Mouse (Mus musculus) gastrocnemius, postnatal 14 days (tissue): ENCODE data around the gene Gm42957. TPM values are rescaled to one million over a fixed set of nuclear protein-coding genes. Genes with fewer than 3 reads are reported as not detected.
"Not testable (repeated sequence)": the region's sequence is repeated elsewhere in the genome, so short reads cannot be mapped to it uniquely, and the experiment has no call there.

Source experiments
- DNase-seq: peaks from one replicate; pipeline ENCODE4 v3.0.0; 2021; ENCODE audit warnings: mixed read lengths
- intact Hi-C: fragments of 180-260 bp; cut with DNase I; formaldehyde crosslinking; loops from one replicate; pipeline ENCODE4 v1.15.1; 2025; ENCODE audit warnings: low total_unique reads
- total RNA-seq, 2 experiments: library from RNA; stranded (reverse); gene quantifications; 2 replicates each; pipeline ENCODE4 v1.2.3; 2021

The Gm42957 gene
- total RNA-seq, 2 experiments from 2014 or later = 0.13 to 0.25 TPM

DNA sequence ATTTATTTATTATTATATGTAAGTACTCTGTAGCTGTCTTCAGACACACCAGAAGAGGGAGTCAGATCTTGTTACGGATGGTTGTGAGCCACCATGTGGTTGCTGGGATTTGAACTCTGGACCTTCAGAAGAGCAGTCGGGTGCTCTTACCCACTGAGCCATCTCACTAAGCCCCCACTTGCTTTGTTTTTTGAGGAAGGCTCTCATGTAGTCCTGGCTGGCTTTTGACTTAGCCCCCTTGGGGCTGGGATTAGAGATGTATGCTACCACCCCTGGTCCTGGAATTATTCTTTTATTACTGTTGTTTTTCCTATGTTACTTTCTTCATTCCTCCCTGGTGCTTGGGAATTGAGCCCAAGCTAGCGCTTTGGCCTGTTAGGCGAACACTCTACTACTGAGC lies 29.3 kb upstream of the Gm42957 start:
- intact Hi-C loops, DNase-seq: not testable (repeated sequence)

DNA sequence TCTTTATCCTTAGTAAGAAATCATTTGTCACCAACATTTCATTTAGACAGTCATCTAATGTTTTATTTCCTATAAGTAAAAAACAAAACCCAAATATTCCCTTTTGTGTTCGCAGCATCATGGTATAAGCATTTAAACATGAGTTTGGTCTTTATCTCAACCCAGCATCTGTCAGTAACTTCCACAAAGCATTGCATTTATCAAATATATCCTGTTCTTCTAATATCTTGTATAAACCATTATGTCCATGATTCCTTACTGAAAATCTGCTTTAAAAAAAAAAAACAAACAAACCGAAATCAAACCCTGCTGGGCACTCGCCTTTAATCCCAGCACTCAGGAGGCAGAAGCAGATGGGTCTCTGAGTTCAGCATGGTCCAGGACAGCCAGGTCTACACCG lies 28.7 kb upstream of the Gm42957 start:
- no peak for DNase-seq
- intact Hi-C loops = no loop called here

DNA sequence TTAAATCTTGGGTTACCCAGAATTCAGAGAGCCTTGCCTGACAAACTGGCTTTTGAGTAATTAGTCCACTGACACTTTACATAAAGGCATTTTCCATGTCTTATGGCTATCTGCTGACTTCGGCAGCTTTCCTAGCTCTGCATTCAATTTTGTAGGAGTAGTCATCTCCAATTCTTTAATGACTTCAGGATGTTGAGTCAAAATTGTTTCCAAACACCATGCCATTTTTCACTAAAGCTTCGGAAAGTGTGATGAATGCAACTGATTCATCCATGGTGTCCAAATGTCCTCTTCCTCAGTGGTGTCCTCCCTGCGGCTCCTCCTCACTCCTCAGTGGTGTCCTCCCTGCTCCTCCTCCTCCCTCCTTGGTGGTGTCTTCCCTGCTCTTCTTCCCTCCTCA lies 17.3 kb upstream of the Gm42957 start:
- DNase-seq = no peak
- intact Hi-C loops = no loop called here

DNA sequence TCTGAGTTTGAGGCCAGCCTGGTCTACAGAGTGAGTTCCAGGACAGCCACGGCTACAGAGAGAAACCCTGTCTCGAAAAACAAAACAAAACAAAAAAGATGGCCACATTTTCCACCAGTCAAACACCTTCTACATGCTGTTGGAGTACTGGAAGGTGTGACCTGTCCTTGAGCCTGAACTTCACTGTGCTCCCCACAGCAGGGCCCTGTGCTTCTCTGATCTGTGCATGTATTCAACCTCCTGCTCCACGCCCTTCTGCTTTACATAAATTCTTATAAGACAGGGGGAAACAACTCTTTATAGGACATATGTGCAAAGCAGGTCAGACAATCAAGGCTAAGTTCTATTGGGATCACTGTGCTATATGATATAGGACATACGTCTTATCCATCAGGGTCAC lies 12.1 kb upstream of the Gm42957 start:
- no peak for DNase-seq

DNA sequence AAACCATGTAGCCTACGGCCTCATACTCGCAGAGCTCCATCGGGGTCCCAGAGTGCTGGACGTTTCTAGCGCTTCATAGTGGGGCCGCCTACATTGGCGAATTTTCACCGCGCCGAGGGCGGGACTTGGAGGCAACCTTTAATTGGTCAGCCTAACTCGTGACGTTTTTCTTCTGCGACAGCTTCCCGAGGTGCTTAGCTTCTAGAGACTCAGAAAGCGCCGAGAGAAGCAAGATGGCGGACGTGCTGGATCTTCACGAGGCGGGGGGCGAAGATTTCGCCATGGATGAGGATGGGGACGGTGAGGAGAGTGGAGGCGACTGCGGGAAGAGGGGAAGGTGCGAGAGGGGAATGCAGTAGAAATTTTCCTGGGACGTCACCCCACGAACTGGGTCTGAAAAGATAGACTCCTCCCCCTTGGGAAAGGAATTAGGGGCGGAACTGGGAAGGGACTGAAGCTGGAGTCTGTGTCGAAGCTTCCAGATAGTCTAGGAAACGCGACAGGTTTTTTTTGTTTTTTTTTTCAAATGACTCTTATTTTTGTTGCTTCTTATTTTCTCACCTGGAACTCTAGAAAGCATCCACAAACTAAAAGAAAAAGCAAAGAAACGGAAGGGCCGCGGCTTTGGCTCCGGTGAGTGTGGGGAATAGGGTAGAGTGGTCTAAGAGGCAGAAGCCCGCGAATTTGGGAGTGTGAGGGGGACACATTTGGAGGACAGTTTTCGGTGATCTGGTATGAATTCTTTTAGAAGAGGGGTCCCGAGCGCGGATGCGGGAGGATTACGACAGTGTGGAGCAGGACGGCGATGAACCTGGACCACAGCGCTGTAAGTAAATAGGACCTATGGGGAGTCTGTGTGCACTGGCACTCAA lies 5.3 kb upstream of the Gm42957 start, which contains the start of gene Rbm8a:
Rbm8a (plus strand) TSS at position 205 of the 872 bp plus-strand sequence.
- DNase-seq = peak; percentile 94
- intact Hi-C loops = loop anchor here (5.0 kb wide), 1 partner anchor 33 kb away; the partner anchor contains the start of gene Ankrd34a

More for the DNA sequence above, 12.1 kb upstream of the Gm42957 start:
- intact Hi-C loops = no loop called here

DNA sequence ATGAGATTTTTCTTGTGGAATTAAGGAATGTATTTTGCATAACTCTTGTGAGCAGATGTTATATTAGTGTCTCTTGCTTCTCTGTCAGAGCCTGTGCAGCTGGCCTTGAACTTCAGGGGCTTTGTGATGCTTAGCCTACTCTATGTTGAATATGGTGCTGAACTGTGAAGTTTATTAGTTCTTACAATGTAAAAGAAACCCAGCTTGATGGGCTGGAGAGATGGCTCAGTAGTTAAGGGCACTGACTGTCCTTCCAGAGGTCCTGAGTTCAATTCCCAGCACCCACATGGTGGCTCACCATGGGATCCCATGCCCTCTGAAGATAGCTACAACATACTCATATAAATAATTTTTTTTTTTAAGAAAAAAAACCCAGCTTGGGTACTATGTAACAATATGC lies 3.2 kb upstream of the Gm42957 start:
- no peak for DNase-seq
- intact Hi-C loops = loop anchor here (5.0 kb wide), 1 partner anchor 35 kb away; the partner anchor contains the start of gene Ankrd34a

DNA sequence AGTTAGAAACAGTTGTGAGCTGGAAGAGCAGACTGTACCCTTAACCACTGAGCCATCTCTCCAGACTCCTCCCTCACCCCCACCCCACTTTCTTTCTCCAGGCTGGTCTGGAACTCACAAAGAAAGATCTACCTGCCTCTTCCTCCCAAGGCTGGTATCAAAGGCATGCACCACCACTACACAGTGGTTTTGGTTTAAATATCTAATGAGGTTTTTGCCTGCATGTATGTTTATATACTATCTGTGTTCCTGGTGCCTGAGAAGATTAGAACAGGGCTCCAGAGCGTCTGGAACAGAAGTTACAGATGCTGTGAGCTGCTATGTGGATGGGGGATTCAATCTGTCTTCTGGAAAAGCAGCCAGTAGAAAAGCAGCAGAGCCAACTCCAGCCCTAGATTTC lies 1.3 kb upstream of the Gm42957 start:
- no peak for DNase-seq
- intact Hi-C loops = loop anchor here (5.0 kb wide), 1 partner anchor 37 kb away; the partner anchor contains the start of gene Ankrd34a

DNA sequence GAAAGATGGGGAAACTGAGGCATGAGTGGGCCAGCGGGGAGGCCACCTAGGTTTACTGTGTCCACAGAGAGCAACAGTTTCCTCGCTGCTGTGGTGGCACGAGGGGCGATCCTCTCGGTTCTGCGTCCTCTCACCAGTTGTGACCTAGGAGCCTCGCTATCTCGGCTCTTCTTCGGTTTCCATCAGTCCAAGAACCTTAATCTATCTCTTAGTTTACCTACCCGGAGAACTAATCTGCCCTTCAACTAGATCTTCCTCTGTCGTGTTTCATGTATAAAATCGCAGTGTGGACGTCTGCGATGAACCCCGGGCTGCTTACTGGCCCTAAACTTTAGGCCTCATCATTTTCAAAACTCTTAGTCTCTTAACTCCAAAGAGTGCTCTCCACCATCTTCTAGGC lies 632 bp downstream of the Gm42957 start:
- intact Hi-C loops = loop anchor here (5.0 kb wide), 1 partner anchor 49 kb away; no protein-coding TSS in a partner anchor
- DNase-seq = no peak

DNA sequence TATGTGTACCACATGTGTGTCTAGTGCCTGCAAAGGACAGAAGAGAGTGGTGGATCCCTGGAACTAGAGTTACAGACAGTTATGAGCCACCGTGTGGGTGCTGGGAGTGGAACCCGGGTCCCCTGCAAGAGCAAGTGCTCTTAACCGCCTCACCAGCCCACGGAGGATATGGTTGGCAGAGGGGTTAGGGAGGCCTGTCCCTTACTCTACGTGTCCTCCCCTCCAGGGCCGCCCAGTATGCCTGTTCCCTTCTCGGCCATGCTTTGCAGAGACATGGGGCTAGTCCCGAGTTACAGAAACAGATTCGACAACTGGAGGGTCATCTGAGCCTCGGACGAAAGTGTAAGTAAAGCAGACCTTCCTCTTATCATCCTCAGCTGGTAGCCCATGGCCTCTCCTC lies 1.2 kb downstream of the Gm42957 start:
- DNase-seq = no peak
- intact Hi-C loops = loop anchor here (5.0 kb wide), 1 partner anchor 49 kb away; no protein-coding TSS in a partner anchor

DNA sequence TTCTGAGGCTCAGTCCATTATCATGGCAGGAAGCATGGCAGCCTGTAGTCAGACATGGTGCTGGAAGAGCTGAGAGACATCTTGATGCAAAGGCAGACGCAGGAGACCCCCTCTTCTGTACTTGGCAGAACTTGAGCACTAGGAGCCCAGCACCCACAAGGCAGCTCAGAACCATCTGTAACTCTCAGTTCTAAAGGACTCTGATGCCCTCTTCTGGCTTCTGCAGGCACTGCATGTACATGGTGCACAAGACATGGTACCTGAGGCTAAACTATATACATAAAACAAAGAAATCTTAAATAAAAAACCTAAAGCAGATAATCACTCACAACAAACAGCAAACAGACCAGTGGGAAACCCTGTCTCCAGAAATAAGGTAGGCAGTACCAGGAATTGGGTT lies 3.9 kb downstream of the Gm42957 start:
- intact Hi-C loops = loop anchor here (5.0 kb wide), 1 partner anchor 52 kb away; no protein-coding TSS in a partner anchor
- peak; percentile 35 for DNase-seq

DNA sequence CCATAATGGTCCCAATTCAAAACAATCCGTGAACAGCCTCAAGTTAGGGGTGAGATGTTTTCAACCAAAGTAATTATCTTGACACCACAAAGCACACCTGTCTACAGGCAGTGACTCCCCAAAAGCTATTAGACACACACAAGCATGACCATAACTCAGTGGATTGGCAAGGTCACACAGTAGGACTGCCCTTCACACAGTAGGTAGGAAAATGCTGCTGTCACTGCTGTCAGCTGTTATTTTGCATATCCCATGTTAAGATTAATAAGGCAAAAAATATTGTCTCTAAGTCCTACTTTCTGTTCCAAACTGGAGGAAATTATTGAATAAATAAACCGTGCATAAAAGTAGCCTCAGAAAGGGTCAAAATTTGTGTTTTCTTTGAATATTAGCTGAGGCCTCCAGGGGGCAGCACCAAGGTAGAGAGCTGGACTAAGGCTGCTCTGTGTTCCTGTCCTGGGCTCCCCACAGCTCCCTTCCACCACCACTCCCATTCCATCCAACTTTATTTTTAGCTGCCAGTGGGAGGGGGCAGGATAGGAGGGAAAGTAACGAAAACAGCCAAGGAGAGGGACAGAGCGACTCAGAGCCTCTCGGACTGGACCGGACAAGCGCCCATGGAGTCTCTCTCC lies 9.9 kb downstream of the Gm42957 start, which contains the start of gene Itga10:
Itga10 (plus strand) TSS at position 567 of the 632 bp plus-strand sequence.
- peak; percentile 55 for DNase-seq
- intact Hi-C loops = no loop called here

DNA sequence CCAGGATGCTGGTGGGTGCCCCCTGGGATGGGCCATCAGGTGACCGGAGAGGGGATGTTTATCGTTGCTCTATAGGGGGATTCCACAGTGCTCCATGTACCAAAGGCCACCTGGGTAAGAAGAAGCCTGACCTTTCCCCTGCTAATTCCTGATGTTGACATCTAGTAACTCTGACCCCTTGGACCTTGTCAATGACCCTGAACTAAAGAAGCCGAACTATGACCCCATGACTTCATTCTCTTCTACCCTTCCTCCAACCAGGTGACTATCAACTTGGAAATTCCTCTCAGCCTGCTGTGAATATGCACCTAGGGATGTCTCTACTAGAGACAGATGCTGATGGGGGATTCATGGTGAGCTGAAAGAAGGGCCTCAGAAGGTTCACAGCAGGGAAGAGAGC lies 12.1 kb downstream of the Gm42957 start:
- DNase-seq = no peak
- intact Hi-C loops = no loop called here

DNA sequence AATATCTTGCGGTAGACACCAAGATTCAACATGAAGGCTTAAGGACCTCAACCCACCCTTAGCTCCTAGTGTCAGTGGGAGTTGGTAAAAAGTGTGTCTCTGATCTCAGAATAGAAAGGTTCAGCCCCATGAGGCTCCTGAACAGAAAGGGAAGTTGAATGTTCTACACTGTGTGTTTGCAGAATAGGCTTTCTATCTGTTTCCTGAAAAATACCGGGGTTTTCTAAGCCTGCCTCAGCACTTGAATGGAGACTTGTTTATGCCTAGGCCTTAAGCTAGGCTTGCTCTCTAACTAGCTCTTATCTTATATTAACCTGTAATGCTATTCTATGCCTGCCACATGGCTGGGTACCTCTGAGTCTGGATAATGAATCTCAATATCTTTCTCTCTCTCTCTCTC lies 25.6 kb downstream of the Gm42957 start:
- intact Hi-C loops = no loop called here
- no peak for DNase-seq

DNA sequence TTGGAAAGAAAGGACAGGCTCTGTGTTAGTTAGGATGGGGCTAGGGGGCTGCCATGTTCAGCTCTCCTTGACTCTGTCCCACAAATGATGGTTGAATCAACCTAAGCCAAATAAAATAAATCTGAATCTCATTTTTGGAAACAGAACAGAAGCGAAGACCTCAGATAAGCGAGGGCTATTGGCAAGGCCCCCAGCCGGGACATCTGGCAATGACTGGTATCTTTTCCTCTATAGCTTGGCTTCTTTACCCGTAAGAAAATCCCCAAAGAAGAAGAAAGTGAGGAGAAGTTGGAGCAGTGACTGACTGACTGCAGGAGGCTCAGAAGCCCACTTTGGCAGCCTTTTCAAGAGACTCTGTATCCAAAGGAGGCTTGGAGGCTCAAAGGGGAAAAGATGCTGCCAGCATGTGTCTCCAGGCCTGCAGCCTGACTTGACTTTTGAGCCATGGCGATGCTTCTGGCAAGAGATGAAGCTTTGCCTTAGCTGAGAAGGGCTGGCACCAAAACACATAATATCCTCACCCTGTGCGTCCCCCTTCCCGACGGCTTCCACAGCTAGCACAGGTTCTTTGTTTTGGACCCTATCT lies 27.6 kb downstream of the Gm42957 start:
- DNase-seq = no peak
- intact Hi-C loops = no loop called here

DNA sequence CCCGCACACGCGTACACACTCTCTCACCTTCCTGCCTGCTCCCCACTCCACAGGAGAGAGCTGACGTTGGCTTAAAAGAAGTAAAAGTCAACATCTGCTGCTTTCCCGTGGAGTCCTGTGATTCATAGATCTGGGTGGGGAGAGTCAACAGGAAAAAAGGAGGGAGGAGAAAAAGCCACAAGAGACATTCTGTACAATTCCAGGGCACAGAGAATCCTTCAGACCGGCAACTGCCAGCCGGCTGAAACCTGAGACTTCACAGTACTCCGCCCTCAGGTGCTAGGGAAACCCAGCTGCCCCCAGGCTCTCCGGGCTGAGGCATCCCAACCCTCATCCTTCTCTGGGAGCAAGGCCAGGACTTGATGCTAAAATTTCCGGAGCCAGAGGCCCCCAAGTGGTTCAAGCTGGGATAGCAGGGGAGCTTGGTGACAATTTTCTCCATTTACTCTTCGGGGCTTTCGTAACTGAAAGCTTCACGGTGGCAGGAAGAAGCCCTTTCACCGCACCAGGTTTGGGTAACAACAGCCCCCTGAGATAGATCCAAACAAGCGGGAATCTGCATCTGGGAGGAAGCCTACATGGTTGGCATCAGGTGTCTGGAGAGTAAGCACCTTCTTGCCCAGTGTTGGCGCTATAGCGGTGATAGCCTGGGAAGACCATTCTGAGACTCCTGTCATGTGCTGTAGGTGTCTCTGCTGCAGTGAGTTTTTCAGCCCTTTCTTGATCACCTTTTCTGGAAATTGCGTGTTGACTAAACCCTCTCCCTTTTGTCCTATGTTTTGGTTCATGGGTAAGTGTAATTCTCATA lies 28.4 kb downstream of the Gm42957 start:
- intact Hi-C loops = no loop called here
- DNase-seq = peak; percentile 82

DNA sequence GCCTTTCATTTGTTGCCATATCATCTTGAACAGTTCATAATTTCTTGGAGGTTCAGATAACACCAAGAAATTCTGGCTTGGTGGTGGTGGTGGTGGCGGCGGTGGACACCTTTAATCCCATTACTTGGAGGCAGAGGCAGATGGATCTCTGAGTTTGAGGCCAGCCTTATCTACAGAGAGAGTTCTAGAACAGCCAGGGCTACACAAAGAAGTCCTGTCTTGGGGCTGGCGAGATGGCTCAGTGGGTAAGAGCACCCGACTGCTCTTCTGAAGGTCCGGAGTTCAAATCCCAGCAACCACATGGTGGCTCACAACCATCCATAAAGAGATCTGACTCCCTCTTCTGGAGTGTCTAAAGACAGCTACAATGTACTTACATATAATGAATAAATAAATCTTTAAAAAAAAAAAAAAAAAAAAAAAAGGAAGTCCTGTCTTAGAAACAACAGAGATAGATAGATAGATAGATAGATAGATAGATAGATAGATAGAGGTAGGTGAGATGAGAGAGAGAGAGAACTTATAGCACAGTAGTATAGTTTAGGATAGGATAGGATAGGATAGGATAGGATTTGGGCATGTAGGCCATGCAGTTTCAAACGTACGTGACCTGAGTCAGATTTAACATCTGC lies 30.6 kb downstream of the Gm42957 start:
- DNase-seq, intact Hi-C loops: not testable (repeated sequence)

DNA sequence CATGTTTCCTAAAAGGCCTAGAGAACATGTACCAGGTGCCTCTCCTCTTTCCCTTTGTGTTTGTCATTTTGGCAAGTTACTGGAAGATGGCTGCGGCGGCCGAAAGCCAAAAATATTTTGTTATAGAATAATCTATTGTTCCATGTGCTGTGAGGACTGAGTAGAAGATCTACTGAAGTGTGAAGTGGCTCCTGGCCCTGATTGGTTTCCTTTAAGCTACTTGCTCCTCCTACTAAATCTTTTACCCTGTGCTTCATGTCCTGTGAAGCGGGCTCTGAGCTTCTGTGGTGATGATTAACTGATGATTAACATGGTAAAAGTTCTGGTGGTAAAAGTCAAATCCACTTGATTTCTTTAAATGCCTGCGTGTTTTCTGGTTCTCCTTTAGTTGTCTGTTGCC lies 31.6 kb downstream of the Gm42957 start:
- no peak for DNase-seq
- intact Hi-C loops = no loop called here

DNA sequence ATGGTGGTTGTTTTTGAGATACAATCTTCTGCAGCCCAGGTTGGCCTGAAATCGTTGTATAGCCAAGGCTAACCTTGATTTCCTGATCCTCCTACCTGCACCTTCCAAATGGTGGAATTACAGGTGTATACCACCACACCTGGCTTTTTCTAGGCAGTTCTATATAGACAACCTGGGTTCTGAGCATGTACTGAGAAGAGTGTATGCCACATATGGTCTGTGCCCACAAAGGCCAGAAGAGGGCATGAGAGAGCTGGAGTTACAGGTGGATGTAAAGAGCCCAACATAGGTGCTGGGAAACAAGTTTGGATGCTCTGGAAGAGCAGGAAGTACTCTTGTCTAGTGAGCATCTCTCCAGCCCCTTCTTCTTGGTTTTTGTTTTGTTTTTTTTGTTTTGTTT lies 32.0 kb downstream of the Gm42957 start:
- intact Hi-C loops = no loop called here
- no peak for DNase-seq
